Mouse (Mus musculus): ENCODE results near the gene 1110004F10Rik. TPM values are rescaled to one million over a fixed set of nuclear protein-coding genes. Genes with fewer than 3 reads are reported as not detected.

Gene 1110004F10Rik
- polyA plus RNA-seq, 1 experiment from 2014 or later: 382 TPM

- peak overlapping the region; percentile 94 for H3K4me2 ChIP-seq (ENCODE audit: low read length)
- peak overlapping the region; percentile 71 for H3K9ac ChIP-seq (replicated peaks; ENCODE audit: low read depth, low read length)
- H3K4me3 ChIP-seq (replicated peaks; ENCODE audit: low read length): peak overlapping the region; percentile 51
- peaks cover 58% of the 10 kb centered on the region for H3K4me1 ChIP-seq (replicated peaks; ENCODE audit: control insufficient read depth, insufficient read depth, low read length)
- H3K27ac ChIP-seq (ENCODE audit: low read length): peak overlapping the region; percentile 89
- peak; percentile 59 for ATAC-seq
- H3K27me3 ChIP-seq (replicated peaks; ENCODE audit: control insufficient read depth, insufficient read depth, low read length): peaks cover 34% of the 10 kb centered on the region
- WGBS: under 1% methylated on average over 25 of the region's 25 CpGs
- no peaks in the 10 kb centered on the region for H3K9me3 ChIP-seq (ENCODE audit: control insufficient read depth, low read length)
- H3K36me3 ChIP-seq (ENCODE audit: control insufficient read depth, insufficient read depth): no peaks in the 10 kb centered on the region
These were observed 4.9 kb upstream of the 1110004F10Rik start for GRCm38 (mm10) chr7:116034282-116034758.

- Histone ChIP-seq H3K27me3 (replicated peaks; ENCODE audit: control insufficient read depth, insufficient read depth, low read length) (peaks cover 35% of the 10 kb centered on the region), H3K4me1 (replicated peaks; ENCODE audit: control insufficient read depth, insufficient read depth, low read length) (peaks cover 54% of the 10 kb centered on the region), H3K36me3 (ENCODE audit: control insufficient read depth, insufficient read depth) (no peaks in the 10 kb centered on the region), H3K27ac (ENCODE audit: low read length) (no peak overlapping the region), H3K4me2 (ENCODE audit: low read length) (peak overlapping the region; percentile 94), H3K4me3 (replicated peaks; ENCODE audit: low read length) (peak overlapping the region; percentile 51), H3K9me3 (ENCODE audit: control insufficient read depth, low read length) (no peaks in the 10 kb centered on the region), H3K9ac (replicated peaks; ENCODE audit: low read depth, low read length) (no peak overlapping the region)
- no peak for ATAC-seq
- WGBS: 48% methylated on average over 4 of the region's 4 CpGs
These were observed 3.7 kb upstream of the 1110004F10Rik start for GRCm38 (mm10) chr7:116035504-116035903.

- Histone ChIP-seq H3K27ac (ENCODE audit: low read length) (no peak overlapping the region), H3K9ac (replicated peaks; ENCODE audit: low read depth, low read length) (no peak overlapping the region), H3K4me2 (ENCODE audit: low read length) (peak overlapping the region; percentile 30), H3K4me1 (replicated peaks; ENCODE audit: control insufficient read depth, insufficient read depth, low read length) (peaks cover 47% of the 10 kb centered on the region), H3K4me3 (replicated peaks; ENCODE audit: low read length) (peak overlapping the region; percentile 23), H3K9me3 (ENCODE audit: control insufficient read depth, low read length) (no peaks in the 10 kb centered on the region), H3K36me3 (ENCODE audit: control insufficient read depth, insufficient read depth) (no peaks in the 10 kb centered on the region), H3K27me3 (replicated peaks; ENCODE audit: control insufficient read depth, insufficient read depth, low read length) (peaks cover 39% of the 10 kb centered on the region)
- 43% methylated on average over 18 of the region's 18 CpGs for WGBS
- ATAC-seq: no peak
These were observed 2.3 kb upstream of the 1110004F10Rik start for GRCm38 (mm10) chr7:116036591-116037555.

GRCm38 (mm10) chr7:116038024-116038423, 1.2 kb upstream of the 1110004F10Rik start:
- peaks cover 41% of the 10 kb centered on the region for H3K4me1 ChIP-seq (replicated peaks; ENCODE audit: control insufficient read depth, insufficient read depth, low read length)
- peaks cover 37% of the 10 kb centered on the region for H3K27me3 ChIP-seq (replicated peaks; ENCODE audit: control insufficient read depth, insufficient read depth, low read length)
- no peaks in the 10 kb centered on the region for H3K9me3 ChIP-seq (ENCODE audit: control insufficient read depth, low read length)
- no peak overlapping the region for H3K27ac ChIP-seq (ENCODE audit: low read length)
- H3K9ac ChIP-seq (replicated peaks; ENCODE audit: low read depth, low read length): 0 out of 2 replicates have a peak overlapping the region, but pooled peaks have one; percentile 2
- no peak for ATAC-seq
- H3K4me3 ChIP-seq (replicated peaks; ENCODE audit: low read length): peak overlapping the region; percentile 33
- WGBS: 4% methylated on average over 13 of the region's 13 CpGs
- no peaks in the 10 kb centered on the region for H3K36me3 ChIP-seq (ENCODE audit: control insufficient read depth, insufficient read depth)
- peak overlapping the region; percentile 98 for H3K4me2 ChIP-seq (ENCODE audit: low read length)

- ATAC-seq: no peak
- Histone ChIP-seq H3K27me3 (replicated peaks; ENCODE audit: control insufficient read depth, insufficient read depth, low read length) (peaks cover 37% of the 10 kb centered on the region), H3K9me3 (ENCODE audit: control insufficient read depth, low read length) (no peaks in the 10 kb centered on the region), H3K4me1 (replicated peaks; ENCODE audit: control insufficient read depth, insufficient read depth, low read length) (peaks cover 40% of the 10 kb centered on the region), H3K4me3 (replicated peaks; ENCODE audit: low read length) (peak within 1 kb of the TSS; percentile 53), H3K4me2 (ENCODE audit: low read length) (peak within 1 kb of the TSS; percentile 98), H3K36me3 (ENCODE audit: control insufficient read depth, insufficient read depth) (no peaks in the 10 kb centered on the region), H3K27ac (ENCODE audit: low read length) (peak within 1 kb of the TSS; percentile 8; the same call in 1 of the 2 replicates), H3K9ac (replicated peaks; ENCODE audit: low read depth, low read length) (peak within 1 kb of the TSS; percentile 62)
- under 1% methylated on average over 11 of the region's 11 CpGs for WGBS
These were observed 686 bp upstream of the 1110004F10Rik start, which contains the start of gene Sox6 for GRCm38 (mm10) chr7:116038511-116038910. Gene Sox6 (minus strand): TSS chr7:116038796.

GRCm38 (mm10) chr7:116039538-116040466, 605 bp downstream of the 1110004F10Rik start:
- Histone ChIP-seq H3K36me3 (ENCODE audit: control insufficient read depth, insufficient read depth) (no peaks in the 10 kb centered on the region), H3K4me2 (ENCODE audit: low read length) (peak overlapping the region; percentile 98), H3K27me3 (replicated peaks; ENCODE audit: control insufficient read depth, insufficient read depth, low read length) (peaks cover 37% of the 10 kb centered on the region), H3K4me1 (replicated peaks; ENCODE audit: control insufficient read depth, insufficient read depth, low read length) (peaks cover 27% of the 10 kb centered on the region), H3K27ac (ENCODE audit: low read length) (peak overlapping the region; percentile 62; the same call in 1 of the 2 replicates), H3K9ac (replicated peaks; ENCODE audit: low read depth, low read length) (peak overlapping the region; percentile 62), H3K9me3 (ENCODE audit: control insufficient read depth, low read length) (no peaks in the 10 kb centered on the region), H3K4me3 (replicated peaks; ENCODE audit: low read length) (peak overlapping the region; percentile 53)
- WGBS: under 1% methylated on average over 48 of the region's 48 CpGs
- ATAC-seq: peak; percentile 86

- peak overlapping the region; percentile 53 for H3K4me3 ChIP-seq (replicated peaks; ENCODE audit: low read length)
- 12% methylated on average over 15 of the region's 15 CpGs for WGBS
- no peak overlapping the region for H3K27ac ChIP-seq (ENCODE audit: low read length)
- H3K4me2 ChIP-seq (ENCODE audit: low read length): peak overlapping the region; percentile 98
- H3K9ac ChIP-seq (replicated peaks; ENCODE audit: low read depth, low read length): peak overlapping the region; percentile 62; the same call in 1 of the 2 replicates
- H3K36me3 ChIP-seq (ENCODE audit: control insufficient read depth, insufficient read depth): no peaks in the 10 kb centered on the region
- H3K27me3 ChIP-seq (replicated peaks; ENCODE audit: control insufficient read depth, insufficient read depth, low read length): peaks cover 32% of the 10 kb centered on the region
- peaks cover 23% of the 10 kb centered on the region for H3K4me1 ChIP-seq (replicated peaks; ENCODE audit: control insufficient read depth, insufficient read depth, low read length)
- ATAC-seq: peak; percentile 23
- no peaks in the 10 kb centered on the region for H3K9me3 ChIP-seq (ENCODE audit: control insufficient read depth, low read length)
These were observed 1.3 kb downstream of the 1110004F10Rik start for GRCm38 (mm10) chr7:116040470-116041019.

- no peak overlapping the region for H3K4me3 ChIP-seq (replicated peaks; ENCODE audit: low read length)
- no peaks in the 10 kb centered on the region for H3K9me3 ChIP-seq (ENCODE audit: control insufficient read depth, low read length)
- H3K4me1 ChIP-seq (replicated peaks; ENCODE audit: control insufficient read depth, insufficient read depth, low read length): no peaks in the 10 kb centered on the region
- no peak overlapping the region for H3K9ac ChIP-seq (replicated peaks; ENCODE audit: low read depth, low read length)
- no peak overlapping the region for H3K27ac ChIP-seq (ENCODE audit: low read length)
- H3K4me2 ChIP-seq (ENCODE audit: low read length): no peak overlapping the region
- ATAC-seq: no peak
- H3K27me3 ChIP-seq (replicated peaks; ENCODE audit: control insufficient read depth, insufficient read depth, low read length): no peaks in the 10 kb centered on the region
- WGBS: 63% methylated on average over 1 of the region's 1 CpGs
- H3K36me3 ChIP-seq (ENCODE audit: control insufficient read depth, insufficient read depth): no peaks in the 10 kb centered on the region
These were observed 21.5 kb downstream of the 1110004F10Rik start for GRCm38 (mm10) chr7:116060739-116061138.
